Mouse (Mus musculus): Measurements from ENCODE around the gene Cbln4.
A peak's percentile ranks its signal among the peaks of the same experiment; 100 is the strongest.

Gene Cbln4

DNA sequence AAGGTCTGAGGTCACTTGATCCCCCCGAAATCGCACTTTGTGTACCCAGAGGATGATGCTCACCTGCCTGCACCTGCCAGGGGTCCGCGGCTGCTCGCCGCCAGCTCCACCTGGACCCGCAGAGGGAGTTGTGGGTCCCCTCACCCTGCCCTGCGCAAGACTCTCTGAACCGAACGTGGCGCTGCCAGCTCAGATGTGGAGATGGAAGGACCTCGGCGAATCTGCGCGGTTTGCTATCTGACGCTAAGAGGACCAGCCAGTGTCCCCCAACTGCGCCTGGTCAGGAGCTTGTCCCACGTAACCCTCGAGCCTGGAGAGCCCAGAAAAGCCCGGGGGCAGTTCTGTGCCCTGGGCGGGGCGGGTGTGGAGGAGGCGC lies at the start of gene Cbln4:
Gene Cbln4, minus strand, starts transcription at position 232 of the 376 bp plus-strand sequence.
- DNase-seq (ENCODE audit: low spot score) = peak; percentile 36

DNA sequence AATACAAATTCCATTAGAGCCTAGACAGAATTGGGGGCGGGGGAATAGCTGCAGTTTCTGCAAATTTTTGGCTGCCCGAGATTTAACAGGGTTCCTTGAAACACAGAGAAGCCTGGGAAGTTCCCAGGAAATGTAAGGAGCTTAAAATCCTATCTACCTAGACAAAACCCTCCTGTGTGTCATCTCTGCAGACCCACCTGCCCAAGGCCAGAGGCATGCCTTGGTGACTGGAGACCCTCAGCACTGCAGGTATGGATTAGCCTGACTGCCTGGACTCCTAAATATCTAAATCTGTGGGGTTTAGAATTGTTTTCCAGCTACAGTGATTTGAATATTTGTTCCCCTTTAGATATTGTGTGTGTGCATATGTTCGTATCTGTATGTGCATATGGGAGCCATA lies 35.3 kb upstream of the Cbln4 start:
- DNase-seq (ENCODE audit: low spot score) = no peak

DNA sequence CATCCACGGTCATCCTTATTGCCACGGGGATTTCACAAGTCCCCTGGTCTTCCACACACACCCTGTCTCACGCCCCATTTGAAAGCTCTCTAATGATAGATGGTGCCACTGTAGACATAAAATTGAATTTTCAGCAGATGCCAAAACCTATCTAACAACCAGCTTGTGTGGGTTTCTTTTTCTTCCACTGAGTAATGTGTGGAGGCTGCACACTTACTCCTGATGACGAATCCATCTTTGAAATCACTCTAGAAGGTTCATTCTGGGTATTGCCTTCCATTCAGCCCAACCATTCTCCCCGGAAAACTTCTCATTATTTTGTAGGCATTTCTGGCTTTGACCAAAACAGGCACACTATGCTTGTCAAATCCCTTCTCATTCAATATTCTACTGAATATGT lies 33.0 kb upstream of the Cbln4 start:
- DNase-seq (ENCODE audit: low spot score) = no peak

DNA sequence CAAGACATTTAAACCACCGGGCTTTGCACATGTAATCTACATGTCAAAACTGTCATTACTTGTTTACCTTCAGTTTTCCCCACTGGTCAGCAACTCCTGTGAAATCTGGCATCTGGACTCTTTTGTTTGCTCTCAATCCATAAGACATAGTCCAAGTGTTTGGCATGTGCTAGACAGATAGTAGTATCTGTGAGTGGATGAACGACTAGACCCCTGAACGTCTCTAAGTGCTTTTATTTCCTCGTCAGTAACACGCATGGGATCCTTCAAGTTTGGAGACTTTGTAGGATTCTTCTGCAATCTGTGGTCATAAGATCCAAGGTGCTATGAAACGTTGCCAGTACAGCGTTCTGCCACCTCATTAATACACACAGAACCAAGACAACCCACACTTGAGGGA lies 19.6 kb upstream of the Cbln4 start:
- no peak for DNase-seq (ENCODE audit: low spot score)

DNA sequence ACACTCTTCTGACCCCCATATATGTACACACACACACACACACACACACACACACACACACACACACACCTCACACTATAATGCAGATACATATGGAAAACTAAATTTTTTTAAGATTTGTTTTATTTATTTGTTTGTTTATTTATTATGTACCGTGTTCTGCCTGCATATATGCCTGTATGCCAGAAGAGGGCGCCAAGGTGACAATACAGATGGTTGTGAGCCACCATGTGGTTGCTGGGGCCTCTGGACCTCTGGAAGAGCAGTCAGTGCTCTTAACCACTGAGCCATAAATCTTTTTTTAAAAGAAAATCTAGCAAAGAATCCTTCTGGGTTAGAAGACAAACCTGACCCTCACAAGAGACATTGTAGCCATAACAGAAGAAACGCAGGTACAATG lies 16.5 kb upstream of the Cbln4 start:
- no peak for DNase-seq (ENCODE audit: low spot score)

- no peak for DNase-seq (ENCODE audit: low spot score)
Observed at GRCm38 (mm10) chr2:172058936-172059665, 15.8 kb upstream of the Cbln4 start.

GRCm38 (mm10) chr2:172046002-172046401 lies 2.7 kb upstream of the Cbln4 start:
- peak; percentile 74 for DNase-seq (ENCODE audit: low spot score)

DNA sequence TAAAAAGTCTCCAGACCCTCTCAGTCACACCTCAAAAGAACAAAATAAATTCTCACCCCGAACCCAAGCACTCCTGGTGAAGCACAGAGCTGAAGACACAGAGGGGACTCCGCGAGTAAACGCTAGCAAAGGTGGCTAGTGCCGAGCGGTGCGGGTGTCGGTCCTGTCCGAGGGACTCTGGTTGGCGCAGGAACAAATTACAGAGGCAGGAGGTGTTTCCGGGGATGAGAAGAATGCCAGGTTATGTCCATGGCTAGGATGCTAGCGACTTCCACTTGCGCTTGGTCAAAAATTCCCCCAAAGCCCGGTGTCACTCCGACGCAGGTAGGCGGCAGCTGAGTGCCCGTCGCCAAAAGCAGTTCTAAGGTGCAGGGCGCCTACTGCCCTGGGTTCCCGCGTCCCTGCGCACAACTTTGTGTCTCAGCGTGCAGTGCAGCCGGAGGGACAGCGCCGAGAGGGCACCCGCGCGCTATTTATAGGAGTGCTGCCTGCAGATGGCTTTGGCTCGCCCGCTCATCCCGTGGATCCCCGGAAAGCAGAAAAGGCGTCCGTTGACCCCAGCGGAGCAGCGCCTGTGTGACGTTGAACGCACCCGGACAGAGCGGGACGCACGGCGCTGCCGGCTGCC lies 545 bp downstream of the Cbln4 start:
- DNase-seq (ENCODE audit: low spot score) = peak; percentile 14

DNA sequence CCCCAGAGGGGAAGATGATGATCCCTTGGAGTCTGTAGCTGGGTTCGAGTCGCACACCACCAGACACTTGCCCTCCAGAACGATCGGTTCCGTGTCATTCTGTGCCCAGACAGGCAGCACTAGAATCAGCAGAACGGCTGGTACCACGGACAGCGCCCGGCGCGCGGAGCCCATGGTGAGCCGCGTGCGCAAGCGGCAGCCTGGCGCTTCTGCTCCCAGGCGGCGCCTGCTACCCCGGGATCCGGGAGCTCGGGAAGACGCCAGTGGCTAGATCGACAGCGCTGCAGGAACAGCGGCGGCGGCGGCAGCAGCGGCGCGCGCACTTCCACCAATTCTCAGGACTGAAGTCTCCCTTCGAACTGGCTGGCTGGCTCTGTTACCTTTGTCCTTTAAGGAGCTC lies 1.1 kb downstream of the Cbln4 start:
- DNase-seq (ENCODE audit: low spot score) = peak; percentile 91

- no peak for DNase-seq (ENCODE audit: low spot score)
Observed at GRCm38 (mm10) chr2:172040859-172041258, 2.4 kb downstream of the Cbln4 start.

- no peak for DNase-seq (ENCODE audit: low spot score)
Observed at GRCm38 (mm10) chr2:172039601-172040000, 3.7 kb downstream of the Cbln4 start.

GRCm38 (mm10) chr2:172034281-172034680 lies 9.0 kb downstream of the Cbln4 start:
- no peak for DNase-seq (ENCODE audit: low spot score)

DNA sequence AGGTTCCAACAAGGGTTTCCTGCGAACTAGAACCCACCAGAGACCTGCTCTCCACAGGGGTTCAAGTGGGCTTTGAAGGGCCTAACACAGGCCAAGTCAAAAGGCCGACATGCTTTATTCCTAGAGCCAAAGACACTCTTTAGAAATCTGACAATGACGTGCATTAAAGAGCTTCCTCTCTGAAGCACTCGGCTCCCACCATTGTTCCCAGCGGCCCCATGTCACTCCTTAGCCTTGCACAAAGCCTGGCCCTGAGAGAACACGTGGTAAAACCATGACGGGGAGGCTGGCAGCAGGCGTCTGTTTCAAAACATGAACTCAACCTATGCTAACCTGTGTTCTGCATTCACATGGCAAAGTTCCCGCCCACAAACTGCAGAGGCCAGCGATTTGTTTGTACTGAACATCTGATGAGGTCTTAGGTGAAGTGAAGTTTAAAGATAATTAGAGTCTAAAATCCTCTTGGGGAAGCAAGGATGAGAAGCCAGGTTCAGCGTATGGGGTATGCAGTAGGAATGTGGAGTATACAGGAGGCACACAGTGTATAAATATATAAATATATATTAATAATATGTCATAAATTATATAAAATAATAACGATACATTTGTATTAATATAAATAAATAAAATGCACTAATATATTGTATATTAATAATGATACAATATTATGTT lies 17.7 kb downstream of the Cbln4 start:
- DNase-seq (ENCODE audit: low spot score) = peak; percentile 63

DNA sequence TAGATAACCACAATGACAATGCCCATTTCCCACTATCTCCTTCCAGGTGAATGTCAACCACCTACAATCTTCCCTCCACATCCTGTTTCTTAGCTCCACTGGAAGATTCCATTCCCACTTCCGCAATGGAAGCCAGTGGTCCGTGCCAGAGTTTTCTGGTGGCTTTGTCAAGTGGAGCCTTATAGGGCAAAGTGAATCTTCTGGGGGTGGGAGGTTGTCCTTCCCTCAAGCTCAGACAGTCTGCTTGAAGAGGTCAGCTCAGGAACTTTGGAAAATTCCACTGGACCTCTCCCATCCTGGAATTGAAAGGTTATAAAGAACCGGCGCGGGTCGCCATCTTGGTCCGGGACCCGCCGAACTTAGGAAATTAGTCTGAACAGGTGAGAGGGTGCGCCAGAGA lies 36.5 kb downstream of the Cbln4 start:
- no peak for DNase-seq (ENCODE audit: low spot score)

DNA sequence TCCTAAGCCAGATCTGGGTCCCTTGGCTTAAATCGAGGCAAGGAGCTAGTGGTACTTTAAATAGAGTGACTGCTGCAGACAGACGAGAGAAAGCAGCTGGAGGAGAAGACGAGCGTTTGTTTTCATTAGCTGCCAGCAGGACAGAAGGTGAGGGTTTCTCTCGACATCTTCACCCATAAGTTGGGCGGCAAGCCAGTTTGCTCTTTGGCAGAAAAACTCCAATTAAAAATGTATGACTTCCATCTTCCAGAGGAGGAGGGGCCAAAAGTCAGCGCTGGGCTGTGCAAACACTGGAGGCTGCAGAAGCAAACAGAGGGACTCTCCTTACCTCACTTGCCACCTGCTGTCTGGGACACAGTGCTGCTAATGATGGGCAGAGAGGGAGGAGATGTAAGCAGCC lies 37.3 kb downstream of the Cbln4 start:
- DNase-seq (ENCODE audit: low spot score) = no peak

DNA sequence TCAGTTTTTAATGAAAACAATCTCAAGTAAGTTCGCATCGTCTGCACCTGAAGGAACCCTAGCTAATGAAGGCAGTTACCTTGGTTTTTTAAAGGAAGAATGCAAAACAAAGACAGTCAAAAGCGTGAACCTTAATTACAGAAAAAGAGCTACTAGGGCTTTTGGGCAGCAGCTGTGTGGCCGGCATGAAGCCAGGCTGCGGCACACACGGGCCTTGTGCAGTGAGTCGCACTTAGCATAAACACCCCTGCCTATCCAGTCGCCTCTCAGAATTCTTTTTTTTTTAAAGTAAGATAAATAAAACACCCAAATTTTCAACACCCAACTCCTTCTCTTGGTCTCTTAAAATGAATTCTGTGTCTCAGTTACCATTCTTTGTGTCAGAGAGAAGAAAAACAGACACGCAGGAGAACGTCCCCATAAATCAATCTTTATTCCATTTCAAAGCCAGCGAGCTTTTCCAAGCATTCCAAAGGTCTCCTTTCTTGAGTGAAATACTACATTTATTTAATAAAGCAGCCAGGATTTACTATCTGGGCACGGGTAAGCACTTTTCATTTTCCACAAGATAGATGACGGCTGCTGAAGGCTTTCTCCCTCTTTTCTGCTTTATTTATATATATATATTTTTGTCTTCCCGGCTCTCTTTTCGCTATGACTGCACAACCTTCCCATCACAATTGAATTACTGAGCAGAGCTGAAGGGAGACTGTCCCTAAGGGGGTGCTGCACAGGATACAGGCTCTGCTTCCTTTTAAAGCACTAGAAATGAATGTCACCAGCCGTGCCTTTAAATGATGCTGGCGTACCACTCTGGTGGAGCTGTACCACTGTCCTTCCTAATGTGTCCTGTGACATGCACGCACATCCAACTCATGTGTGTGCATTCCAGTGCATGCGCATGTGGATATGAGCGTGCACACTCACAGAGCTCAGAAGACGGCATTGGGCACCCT lies 39.0 kb downstream of the Cbln4 start:
- DNase-seq (ENCODE audit: low spot score) = no peak

DNA sequence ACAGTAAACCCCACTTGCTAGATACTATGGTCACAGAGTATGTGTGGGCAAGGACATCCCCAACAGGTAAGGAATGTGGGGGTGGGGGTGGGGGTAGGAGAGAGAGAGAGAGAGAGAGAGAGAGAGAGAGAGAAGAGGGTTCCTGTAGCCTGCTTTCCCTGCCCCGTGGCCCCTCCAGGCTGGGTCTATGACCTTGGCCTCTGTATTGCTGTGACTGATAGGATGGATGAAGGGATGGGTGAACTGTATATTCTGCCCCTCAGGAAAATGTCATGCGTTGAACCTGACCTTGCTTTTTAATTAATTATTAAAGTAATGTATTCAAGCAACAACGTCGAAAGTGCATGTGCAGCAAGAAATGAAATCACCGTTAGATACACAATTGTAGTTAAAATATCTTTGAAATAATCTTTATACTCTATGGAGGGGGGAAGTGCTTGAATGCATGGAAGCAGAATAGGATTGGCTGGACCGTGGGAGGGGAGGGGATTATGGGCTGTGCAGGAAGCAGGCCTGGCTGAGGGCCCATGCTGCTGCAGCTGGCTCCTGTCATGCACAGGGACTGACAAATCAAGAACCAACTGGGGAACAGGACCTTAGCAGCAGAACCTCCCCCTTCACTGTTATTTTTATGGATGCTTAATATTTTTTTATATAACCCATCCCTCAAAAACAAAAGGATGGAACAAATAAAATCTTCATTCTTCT lies 46.1 kb downstream of the Cbln4 start:
- no peak for DNase-seq (ENCODE audit: low spot score)

DNA sequence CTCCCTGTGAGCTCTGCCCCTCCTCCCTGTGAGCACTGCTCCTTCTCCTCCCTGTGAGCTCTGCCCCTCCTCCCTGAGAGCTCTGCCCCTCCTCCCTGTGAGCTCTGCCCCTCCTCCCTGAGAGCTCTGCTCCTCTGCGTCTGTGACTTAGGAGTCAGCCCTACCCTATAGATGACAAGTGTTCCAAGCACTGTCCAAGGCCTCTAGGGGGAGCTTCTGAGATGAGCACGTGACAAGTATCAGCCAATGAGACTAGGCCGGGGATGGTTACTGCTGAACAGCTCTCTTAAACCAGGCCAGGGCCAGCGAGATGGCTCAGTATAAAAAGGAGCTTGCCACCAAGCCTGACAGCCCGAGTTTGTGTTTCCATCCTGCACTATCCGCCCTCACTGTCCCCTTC lies 48.4 kb downstream of the Cbln4 start:
- peak; percentile 45 for DNase-seq (ENCODE audit: low spot score)

- no peak for DNase-seq (ENCODE audit: low spot score)
Observed at GRCm38 (mm10) chr2:171994240-171994639, 49.0 kb downstream of the Cbln4 start.

DNA sequence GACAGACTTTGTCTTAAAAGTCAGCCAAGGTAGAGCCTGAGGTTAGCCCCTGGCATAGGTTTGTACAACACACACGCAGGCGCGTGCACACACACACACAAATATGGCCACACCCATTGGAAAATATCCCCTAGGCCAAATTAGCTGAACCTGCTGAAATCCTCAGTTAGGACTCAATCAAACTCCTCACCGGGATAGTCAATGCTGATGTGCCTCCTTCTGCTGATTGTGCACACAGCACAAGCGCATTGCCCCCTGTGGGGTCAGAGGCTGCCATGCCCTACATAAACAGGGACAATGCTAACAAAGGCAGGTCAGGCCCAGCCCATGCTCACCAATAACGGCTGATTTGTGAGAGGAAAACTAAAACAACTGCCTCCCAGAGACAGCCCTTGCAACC lies 56.6 kb downstream of the Cbln4 start:
- peak; percentile 44 for DNase-seq (ENCODE audit: low spot score)
